Mouse (Mus musculus) retina, adult 2 months (tissue): Measurements from ENCODE around the gene Arhgap20.

Experiments
- DNase-seq: peaks from one replicate; pipeline ENCODE4 v3.0.0-alpha.2; 2012; ENCODE audit warnings: low read depth, low spot score

The Arhgap20 gene

DNA sequence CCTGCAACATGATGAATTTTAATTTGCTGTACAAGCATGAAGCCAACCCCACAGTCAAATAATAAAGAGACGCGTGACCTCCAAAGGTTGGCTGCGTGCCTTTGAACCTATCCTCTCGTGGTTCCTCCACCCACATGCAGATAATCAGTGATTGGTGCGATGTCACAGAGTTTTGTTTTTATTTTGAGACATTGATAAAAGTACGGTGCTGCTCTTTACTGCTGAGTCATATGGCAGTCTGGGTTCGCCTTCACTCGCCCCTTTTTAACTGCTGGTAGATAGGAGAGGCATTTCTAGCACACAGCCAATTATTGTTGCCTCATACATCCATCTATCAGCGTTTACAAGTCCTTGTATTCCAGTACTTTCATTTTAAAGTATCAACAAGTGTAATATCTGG, 34.0 kb downstream of the Arhgap20 start:
- DNase-seq = no peak

DNA sequence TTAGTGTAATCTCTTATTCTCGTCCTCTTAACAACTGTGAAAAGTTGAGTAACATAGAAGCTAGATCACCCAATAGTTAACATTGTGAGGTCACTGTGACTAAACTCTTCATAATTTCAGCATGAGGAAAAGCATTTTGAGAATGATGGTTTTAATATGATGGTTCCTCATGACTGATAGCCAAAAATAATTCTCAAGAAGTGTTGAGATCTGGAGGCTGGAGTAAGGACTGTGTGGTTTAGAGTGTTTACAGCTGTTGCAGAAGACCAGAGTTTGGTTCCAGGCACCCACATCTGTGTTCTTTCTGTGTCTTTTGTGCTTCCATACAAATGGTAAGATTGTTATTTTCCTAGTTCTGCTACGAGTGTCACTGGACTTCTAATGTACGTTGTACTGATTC, 42.1 kb downstream of the Arhgap20 start:
- DNase-seq = no peak

DNA sequence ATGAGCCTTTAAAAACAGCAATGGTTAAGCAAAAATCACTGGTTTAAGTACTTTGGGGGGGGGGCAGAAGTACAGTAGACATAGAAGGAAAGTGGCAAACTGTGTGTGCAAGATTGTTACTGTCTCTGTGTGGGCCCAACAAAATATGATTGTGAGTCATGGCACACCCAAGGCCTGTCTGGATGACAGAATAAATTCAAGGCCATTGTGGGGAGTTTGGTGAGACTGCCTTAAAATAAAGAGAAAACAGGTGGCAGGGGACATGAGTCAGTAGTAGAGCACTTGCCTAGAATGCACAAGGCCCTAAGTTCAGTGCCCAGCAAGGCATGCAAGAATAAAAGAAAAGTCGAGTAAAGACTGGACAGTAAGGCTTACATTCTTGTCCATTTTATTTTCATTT, 47.8 kb downstream of the Arhgap20 start:
- DNase-seq = no peak

DNA sequence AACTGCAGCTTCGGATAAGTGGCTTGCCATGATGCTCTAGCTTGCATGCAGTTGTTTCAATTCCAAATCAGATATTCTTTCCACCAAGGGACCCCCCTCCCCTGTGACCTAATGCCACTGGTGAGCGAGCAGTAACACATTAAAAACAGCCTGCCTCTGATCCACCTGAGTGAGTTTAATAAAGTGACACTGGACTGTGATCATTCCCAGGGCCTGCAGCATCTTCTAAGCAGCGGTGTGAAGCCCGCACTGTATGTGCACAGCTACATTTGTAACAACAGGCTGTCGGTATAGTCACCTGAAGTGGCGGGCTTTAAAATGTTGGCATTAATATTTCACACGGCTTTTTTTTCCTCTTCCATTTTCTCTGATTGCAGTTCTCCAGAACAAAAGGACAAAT, 59.4 kb downstream of the Arhgap20 start:
- DNase-seq = no peak

DNA sequence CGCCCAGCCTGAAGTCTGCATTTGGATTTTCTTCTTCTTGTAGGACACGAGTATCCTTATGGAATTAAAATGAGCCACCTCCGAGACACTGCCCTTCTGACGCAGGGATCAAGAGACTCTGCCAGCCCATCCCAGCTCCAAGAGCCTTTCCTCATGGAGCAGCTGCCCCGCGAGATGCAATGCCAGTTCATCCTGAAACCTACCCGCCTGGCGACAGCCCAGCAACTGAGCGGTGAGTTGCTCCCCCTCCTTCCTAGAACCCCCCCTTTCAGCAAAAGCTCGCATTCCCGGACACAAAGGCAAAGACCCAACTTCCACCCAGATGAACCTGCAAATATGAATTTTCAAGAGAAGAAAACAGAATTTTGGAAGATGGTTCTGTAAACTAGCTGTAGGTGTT, 66.5 kb downstream of the Arhgap20 start:
- DNase-seq = no peak

DNA sequence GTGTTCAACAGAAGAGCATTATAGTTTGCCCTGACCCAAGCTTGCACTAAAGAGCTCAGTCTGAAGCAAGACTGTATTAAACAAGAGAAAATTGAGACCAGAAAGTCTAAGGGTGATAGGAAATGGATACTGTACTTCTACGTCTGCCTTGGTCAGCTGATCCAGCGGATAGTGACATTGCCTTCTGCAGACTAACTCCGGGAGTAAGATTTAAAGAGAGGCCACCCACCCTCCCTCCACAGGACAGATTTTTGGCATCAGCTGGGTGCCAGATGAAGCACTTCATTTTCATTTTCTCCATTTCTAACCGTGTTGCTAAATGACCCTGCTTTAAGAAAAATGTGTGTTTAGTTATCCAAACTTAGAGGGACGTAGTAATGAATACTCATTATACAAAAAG, 67.2 kb downstream of the Arhgap20 start:
- DNase-seq = no peak

DNA sequence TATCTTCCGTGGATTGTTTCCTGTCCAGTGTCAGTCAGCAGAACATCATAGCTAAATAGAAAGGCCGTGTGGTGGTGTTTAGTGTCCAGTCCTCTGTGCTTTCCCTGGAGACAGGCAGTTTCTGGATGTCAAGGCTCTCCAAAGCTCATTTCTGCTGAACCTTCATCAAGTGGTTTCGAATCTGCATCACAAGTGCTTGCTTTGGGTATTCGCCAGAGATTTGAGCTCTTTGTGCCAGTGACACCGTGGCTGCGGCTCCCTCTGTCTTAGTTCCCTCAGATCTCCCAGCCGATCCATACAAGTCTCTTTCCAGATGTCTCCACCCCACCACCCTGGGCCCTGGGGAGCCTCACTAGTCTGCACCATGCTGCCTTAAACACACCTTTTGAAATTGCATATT, 72.6 kb downstream of the Arhgap20 start:
- DNase-seq = no peak

DNA sequence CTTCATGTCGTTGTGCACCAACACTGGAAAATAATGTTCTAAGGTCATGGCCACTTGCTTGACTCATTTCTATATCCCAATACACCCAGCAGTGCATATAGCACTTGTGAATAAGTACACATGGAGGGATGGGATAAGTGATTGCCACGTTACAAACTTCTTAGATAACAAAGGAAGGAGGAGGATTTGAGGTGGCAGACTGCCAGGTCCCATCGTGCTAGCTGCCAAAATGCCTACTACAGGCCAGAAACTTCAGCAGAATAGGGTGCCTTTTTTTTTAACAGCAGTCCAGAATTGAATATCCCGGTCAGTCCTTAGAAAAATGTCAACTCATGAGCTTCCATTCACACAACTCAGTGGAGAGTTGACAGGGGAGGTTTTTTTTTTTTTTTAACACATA, 78.1 kb downstream of the Arhgap20 start:
- DNase-seq = no peak

DNA sequence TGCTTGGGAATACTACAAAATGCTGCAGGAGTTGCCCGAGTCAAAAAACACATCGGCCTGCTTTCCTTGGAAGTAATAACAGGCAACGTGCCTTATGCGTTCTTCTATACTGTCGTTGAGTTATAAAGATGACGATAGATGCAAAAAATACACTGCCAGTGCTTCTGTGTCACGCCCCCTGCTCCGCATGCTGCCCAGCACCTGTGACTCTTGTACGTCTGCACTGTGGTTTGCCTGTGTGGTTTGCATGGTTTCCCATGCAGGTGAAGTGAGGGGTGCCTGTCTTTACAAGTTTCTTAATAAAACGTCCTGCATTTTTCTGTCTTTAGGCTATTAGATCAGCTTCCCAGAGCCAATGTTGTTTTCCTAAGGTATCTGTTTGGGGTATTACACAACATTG, 80.7 kb downstream of the Arhgap20 start:
- no peak for DNase-seq

DNA sequence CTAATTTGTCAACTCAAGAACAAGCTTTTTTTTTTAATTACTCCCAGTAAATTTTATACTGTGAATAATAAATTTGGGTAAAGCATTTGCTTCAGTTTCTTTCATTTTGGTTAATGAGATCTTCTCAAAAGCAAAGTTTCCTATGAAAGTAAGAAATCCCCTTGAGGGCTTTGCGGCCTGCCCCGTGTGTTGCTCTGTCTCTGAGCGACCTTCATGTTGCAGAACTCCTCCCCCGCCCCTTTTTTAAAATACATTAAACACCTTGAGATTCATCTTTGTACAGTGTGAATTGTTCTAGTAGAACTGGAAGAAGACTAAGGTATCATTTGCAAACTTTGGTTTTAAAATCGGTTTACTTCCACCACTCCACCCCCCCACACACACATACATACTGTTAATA, 88.6 kb downstream of the Arhgap20 start:
- no peak for DNase-seq

DNA sequence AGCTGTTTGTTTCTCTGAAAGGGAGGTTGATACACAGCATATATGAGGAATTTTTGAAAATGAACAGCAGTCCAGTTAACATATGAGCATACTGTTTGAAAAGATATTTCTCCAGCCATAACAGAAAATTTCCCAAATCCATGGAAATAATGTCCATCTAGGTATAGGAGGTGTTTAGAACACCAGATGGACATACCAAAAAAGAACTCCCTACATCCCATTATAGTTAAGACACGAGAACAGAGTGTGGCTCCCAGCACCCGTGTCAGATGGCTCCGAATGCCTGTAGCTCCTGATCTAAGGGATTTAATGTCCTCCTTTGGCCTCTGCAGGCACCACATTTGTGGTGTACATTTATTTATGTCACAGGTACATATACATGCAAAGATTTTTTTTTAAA, 99.1 kb downstream of the Arhgap20 start:
- DNase-seq = no peak

DNA sequence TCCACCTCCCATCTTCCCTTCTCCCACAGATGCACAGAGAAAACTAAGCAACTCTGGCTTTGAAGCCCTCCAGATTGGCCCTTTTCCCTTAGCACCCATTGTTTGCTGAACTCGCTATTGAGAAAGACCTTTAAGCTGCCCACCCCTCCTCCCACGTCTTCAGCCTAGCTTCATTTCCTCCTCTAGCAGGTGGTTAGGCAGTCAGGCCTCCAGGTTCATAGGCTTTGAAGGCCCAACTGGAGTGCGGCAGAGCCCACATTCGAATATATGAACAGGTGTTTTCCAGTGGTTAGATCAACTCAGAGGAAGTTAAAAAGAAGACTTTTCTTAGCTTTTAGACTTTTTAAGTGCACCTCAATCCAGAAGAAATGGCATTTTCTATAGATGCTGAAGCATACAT, 101.5 kb downstream of the Arhgap20 start:
- no peak for DNase-seq

DNA sequence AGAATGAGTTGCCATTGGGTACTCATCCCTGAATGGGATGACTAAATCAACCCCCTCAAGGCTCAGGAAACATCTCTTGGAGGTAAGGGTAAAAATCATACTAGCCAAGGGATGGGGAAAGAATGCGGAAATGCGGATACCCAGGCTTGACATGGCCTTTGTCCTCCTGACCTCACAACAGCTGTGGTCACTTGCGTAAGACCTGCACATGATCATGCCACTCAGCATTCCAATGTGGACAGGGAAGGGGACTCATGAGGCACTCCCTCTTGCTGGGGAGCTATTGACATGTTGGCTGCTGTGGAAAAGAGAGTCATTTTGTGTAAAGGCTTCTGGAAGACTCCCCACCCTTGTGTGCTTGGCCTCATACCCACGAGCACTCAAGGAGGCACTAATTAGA, 103.9 kb downstream of the Arhgap20 start:
- no peak for DNase-seq

DNA sequence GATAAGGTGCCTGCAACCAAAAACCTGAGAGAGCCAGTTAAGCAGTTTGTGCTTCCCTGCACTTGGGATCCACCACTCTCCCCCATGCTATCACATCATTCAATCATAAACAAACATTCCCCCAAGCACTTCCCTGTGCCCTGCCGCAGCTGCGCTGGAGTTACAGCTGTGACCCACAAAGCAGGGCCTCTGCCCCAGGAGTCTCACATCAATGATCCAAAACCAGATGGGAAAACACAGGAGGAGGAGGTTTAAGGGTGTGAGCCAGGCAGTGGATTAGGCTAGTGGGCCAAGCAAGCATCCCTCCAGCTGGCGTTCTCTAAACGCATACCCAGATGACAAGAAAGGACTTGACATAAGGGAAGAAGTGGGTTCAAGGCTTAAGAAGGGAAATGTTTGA, 109.2 kb downstream of the Arhgap20 start:
- no peak for DNase-seq

DNA sequence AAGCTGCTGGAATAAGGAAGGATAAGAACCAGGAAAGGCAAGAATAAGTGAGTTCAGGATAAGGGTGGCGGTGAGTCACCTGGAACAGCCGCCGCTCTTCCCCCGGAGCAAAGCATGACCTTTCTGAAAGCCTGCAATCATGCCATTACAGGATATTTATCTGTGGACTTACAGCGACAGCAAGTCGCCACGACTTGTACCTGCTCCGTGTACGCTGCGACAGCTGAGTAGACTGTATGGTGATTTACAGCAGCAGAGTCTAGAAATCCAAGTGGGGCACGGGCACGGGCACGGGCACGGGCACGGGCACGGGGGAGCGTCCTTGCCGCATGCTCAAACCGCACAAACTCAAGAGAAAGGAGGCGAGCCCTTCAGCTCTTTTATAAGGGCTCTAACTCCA, 110.4 kb downstream of the Arhgap20 start:
- DNase-seq = no peak

DNA sequence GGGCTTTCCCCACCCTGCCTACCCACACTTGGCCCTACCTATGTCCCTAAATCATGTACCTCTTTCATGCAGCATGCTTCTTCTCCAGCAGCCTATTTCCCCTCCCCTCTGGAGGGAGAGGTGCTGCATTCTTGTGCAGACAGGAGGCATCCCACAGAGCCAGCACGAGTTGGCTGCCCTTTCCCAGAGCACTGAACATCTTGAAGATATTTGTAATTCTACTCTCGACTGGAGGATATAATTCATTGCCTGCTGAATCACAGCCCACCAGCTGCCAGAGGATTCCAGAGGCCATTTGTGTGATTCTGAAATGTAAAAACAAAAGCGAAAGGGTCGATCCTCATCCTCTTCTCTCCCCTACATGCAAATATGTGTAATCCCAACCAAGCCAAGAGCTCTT, 116.2 kb downstream of the Arhgap20 start:
- DNase-seq = no peak

DNA sequence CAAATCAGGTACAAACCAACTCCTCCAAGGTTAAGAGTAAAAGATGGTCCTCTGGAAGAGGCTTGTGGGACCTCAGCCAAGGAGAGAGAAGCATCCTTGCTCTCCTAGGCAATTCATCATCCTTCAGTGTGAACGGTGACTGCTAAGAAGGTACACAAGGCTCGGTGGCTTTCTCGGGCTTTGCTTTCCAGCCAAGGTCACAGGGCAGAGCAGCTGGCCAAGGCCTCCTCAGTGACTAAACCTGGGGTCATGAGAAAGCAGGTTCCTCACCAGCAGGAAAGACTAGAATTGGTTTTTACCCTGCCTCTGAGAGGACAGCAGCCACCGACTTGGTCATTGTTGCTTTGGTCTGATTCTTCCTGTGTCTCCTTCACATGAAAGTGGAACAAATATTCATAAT, 116.7 kb downstream of the Arhgap20 start:
- DNase-seq = no peak

DNA sequence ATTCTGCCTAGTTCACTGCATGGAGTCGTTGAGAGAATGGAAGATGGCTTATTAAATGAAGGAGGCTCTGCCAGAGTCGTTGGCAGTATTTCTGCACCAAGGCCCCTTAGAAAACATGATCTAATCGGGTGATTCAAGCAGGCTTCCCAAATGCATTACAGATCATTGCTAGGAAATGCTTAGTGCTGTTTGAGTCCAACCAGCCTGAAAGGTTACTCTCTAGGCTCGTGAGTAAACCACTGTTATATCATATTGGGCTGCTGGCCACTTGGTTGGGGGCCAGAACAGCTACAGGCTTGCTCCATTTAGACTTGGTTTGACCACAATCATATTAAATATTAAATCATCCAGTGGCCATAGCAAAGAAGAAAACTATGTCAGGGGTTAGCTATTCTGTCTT, 118.2 kb downstream of the Arhgap20 start:
- DNase-seq = no peak

DNA sequence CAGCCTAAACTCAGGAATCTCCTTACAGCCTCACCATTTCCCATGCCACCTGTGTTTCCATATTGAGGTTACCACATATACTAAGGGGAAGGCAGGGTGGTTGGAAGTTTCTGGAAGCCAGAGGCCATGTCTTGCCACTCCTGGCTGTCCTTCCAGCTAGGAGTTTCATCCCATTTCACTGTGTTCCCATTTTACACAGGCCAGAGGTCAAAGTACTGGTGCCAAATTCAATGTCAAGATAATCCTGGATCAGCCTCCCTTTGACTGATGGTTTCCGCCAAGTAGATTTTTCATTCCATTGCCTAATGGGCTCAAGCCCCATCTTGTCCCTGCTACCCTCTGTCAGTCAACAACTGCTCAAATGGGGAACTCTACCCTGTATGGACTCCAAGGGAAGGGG, 127.8 kb downstream of the Arhgap20 start:
- no peak for DNase-seq
